Mouse (Mus musculus): ENCODE data around the gene Taf5.
A peak's percentile ranks its signal among the peaks of the same experiment; 100 is the strongest.

The Taf5 gene

DNA sequence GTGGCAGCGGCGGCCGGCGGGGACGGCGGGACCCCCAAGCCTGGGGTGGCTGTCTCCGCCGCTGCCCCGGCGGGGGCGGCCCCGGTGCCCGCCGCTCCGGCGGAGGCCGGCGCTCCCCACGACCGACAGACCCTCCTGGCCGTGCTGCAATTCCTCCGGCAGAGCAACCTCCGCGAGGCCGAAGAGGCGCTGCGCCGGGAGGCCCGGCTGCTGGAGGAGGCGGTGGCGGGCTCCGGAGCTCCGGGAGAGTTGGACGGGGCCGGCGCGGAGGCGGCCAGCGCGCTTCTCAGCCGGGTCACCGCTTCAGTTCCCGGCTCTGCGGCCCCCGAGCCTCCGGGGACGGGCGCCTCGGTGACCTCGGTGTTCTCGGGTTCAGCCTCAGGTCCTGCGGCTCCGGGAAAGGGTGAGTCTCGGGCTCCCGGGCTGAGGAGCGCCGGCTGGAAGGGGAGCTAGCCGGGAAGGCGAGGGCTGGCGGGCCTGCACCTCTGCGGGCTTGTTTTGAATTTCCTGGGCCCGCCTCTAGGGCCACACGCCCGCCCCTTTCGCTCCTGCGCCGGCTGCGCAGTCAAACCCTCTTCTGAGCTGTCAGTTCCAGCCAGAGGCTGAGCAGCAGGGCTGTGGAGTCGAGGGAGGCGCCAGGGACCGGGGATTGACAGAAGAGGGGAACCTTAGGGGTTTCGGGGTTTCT is 522 bp downstream of the Taf5 start:
- DNase-seq = peak; percentile 82

DNA sequence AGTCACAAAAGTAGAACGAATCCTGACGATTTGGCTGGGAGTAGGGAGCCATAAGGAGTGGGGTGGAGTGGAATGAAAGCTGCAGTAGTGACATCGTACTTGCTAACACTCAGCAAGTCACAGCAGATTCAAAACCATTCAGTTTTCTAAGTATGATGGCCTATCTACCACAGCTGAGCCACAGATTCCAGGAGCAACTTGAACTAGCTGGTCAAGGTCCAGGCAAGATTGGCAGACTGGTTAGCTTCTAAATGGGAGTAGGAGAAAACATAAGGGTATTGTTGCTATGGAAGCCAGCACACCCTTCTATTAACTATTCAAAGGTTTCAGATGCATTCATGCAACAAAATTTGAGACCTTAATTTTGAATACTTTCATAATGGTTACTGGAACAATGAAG is 20.7 kb downstream of the Taf5 start:
- no peak for DNase-seq

- no peak for DNase-seq
These were observed 22.4 kb downstream of the Taf5 start for GRCm38 (mm10) chr19:47089718-47090525.

DNA sequence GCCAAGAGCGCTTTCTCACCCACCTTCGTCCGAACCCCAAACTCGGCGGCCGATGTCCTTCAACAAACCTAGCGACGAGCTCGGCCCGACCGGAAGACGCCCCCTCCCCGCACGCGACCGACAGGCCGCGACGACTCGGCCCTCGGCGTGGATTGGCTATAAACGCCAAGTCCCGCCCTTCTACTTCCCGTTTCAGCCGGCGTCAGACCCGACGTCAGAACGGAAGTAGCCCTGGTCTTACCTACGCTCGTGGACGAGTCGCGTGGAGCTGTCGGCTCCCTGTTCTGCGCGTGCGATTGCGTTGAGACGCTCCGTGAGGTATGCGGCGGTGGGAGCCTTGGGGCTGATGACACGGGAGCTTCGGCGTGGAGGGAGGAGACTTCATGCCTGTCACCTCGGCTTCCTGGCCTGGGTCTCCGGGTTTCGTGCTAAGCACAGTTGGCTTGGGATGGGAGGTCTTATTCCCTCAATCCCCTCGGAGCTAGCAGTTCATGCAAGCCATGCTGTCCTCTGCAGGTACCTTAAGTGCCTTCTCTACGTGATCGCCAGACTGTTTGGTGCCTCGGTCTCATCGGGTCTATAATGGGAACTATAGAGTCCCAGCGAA is 23.1 kb downstream of the Taf5 start, which contains the start of the genes Usmg5 and Pdcd11:
TSS of gene Usmg5 (minus strand) at position 98 of the 607 bp plus-strand sequence.
TSS of gene Pdcd11 (plus strand) at position 219 of the 607 bp plus-strand sequence.
- DNase-seq = peak; percentile 97 to 98

GRCm38 (mm10) chr19:47101080-47101479 is 33.5 kb downstream of the Taf5 start:
- DNase-seq = no peak

DNA sequence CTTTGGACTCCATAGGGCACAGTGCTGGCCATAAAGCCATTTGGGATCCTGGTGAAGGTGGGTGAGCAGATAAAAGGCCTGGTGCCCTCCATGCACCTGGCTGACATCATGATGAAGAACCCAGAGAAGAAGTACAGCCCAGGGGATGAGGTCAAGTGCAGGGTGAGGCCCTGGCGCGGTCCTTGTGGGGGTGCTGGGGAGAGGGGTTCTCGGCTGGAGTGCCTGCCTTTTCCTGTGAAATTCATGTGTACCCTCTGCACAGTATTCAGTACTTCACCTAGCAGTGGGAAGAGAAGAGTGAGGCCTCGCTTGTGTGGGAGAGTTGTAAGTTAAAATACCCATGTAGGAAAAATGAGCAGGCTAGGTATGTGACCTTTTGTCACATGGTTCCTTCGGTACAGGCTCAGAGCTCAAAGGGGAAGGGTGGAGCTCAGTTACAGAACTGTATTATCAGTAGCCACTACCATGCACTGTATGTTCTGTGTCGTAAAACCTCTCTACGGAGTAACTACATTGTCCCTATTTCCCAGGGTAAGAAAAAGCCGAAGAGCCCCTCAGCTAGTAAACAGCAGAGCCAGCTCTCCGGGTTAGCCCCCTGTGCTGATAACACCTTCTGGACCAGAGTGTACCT is 37.2 kb downstream of the Taf5 start:
- DNase-seq = no peak

- no peak for DNase-seq
These were observed 51.1 kb downstream of the Taf5 start for GRCm38 (mm10) chr19:47118634-47119033.

DNA sequence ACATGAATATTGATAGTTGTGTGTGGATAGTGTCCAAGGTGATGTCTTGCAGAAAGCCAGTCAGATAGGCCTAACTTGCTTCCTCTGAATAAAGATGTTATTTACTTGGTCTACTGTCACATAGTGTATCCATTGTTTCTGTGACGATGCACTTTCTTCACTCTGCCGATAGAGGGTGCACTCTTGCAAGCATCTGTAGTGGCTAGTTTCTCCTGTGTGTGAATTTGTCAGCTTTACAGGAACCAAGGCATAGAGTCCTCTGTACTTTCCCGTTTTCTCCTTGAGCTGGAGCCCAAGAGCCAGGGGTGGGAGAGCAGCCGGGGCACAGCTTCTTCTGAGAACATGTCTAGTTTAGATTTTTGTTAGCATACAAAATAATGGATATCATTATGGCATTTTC is 53.5 kb downstream of the Taf5 start:
- DNase-seq = no peak

- peak; percentile 23 to 29 for DNase-seq
These were observed 55.3 kb downstream of the Taf5 start for GRCm38 (mm10) chr19:47122802-47123201.

DNA sequence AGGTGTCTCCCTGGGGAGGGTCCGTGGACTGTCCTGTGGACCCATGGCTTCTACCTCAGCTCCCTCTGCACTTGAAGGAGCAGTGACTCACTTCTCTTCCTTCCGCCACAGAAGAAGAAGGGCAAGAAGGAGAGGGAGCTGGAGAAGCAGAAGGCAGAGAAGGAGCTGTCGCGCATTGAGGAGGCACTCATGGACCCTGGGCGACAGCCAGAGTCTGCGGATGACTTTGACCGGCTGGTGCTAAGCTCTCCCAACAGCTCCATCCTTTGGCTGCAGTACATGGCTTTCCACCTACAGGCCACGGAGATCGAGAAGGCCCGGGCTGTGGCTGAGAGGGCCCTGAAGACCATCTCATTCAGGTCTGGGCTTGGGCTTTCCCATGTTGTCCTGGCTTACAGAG is 60.6 kb downstream of the Taf5 start:
- DNase-seq = no peak

DNA sequence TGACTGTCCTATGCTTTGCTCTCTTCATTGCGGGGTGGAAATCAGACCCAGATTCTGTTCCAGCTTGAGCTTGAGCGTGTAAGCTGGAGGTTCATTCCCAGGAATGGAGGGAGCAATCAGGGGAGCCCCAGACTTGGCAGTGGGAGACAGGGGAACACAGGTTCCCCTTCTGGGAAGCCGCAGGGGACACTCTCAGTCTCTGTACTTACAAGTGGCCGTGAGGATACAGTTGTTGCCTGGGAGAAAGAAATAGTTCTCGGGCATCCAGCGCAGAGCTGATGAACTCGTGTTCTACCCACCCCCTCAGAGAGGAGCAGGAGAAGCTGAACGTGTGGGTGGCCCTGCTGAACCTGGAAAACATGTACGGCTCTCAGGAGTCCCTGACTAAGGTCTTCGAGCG is 61.3 kb downstream of the Taf5 start:
- no peak for DNase-seq

GRCm38 (mm10) chr19:47130551-47131125 is 63.1 kb downstream of the Taf5 start:
- DNase-seq = no peak

Measured in cerebellum, adult 18-20 months (tissue).